Mouse (Mus musculus): ENCODE measurements at regions not wholly inside any gene's neighbourhood (a gene's known extent, or its start where the extent isn't known, plus 50 kb on each side); places are given as distances from the start of the nearest gene placed in this dataset.
A peak's percentile ranks its signal among the peaks of the same experiment; 100 is the strongest.

DNA sequence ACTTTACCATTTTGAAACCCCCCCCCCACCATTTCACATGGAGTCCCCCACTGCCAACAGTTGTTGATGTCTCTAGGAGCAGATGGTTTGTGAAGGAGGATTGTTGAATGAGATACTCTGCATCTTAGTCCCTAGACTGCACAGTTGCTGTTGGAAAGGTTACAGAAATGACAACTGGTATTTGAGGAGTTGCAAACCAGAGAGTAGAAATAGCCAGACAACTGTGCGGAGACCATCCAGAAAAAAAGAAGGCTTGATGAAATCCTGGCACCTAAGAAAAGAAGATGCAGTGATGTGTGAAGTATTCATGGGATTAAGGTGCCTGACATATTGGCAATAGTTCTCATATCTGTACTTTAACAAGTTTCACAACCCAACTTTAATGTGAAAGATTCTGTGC lies 1069.2 kb upstream of the Slc39a10 start:
- TF ChIP-seq NANOG (IDR thresholded peaks at IDR 0.05; ENCODE audit: borderline replicate concordance, low read length) (no peak), POU5F1 (IDR thresholded peaks at IDR 0.05; ENCODE audit: borderline replicate concordance, low read length) (no peak), CTCF (conservative IDR thresholded peaks at IDR 0.05; ENCODE audit: low read length) (no peak)
- H3K9me3 ChIP-seq (ENCODE audit: low read length) = peaks cover 39% of the 10 kb centered on the region
- H3K4me1 ChIP-seq (replicated peaks; ENCODE audit: low read depth, low read length) = no peaks in the 10 kb centered on the region
- no peaks in the 10 kb centered on the region for H3K27me3 ChIP-seq (ENCODE audit: insufficient read depth, low read length)
- no peak overlapping the region for H3K4me3 ChIP-seq (replicated peaks; ENCODE audit: low read length)
- H3K36me3 ChIP-seq (ENCODE audit: insufficient read depth, low read length) = no peaks in the 10 kb centered on the region

DNA sequence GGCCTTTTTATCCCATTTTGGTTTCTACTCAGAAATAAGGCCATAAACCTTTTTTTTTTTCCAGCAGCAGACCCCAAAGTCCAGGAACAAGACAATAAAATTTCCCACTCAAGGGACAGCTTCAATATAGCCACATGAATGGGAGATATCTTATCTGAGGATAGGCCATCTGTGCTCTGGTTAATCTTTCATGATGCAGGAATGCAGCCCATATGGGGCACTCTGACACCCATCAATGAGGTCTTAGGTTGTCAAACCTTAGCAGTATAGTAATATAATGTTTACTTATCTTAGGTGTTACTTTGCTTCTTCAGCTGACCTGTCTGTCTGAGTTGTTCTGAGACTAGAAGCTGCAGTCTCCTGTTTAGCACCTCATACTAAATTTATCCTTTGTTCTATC lies 1048.0 kb upstream of the Slc39a10 start:
- Histone ChIP-seq H3K4me3 (replicated peaks; ENCODE audit: low read length) (no peak overlapping the region), H3K4me1 (replicated peaks; ENCODE audit: low read depth, low read length) (no peaks in the 10 kb centered on the region), H3K9me3 (ENCODE audit: low read length) (no peaks in the 10 kb centered on the region), H3K27me3 (ENCODE audit: insufficient read depth, low read length) (no peaks in the 10 kb centered on the region), H3K36me3 (ENCODE audit: insufficient read depth, low read length) (no peaks in the 10 kb centered on the region)
- TF ChIP-seq NANOG (IDR thresholded peaks at IDR 0.05; ENCODE audit: borderline replicate concordance, low read length) = no peak
- no peak for TF ChIP-seq POU5F1 (IDR thresholded peaks at IDR 0.05; ENCODE audit: borderline replicate concordance, low read length)
- no peak for TF ChIP-seq CTCF (conservative IDR thresholded peaks at IDR 0.05; ENCODE audit: low read length)

DNA sequence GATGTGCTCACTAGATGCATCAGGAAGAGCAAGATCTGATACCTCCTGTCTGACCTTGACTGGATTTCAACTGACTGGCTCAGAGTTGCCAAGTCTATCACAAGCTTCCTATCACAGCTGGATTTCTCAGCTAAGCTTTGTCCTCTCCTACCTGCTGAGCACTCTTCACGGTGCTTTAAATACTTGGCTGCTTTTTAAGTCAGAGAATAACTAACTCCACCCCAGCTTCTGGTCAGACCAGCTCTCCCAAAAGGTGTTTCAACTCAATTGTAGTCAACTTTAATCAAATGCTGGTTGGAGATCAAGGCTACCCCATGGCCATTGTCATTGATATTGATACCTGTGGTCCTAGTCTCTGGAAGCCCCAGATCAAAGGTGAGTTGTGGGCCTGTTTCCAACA lies 1021.5 kb upstream of the Slc39a10 start:
- Histone ChIP-seq H3K4me1 (replicated peaks; ENCODE audit: low read depth, low read length) (peaks cover 10% of the 10 kb centered on the region), H3K27me3 (ENCODE audit: insufficient read depth, low read length) (no peaks in the 10 kb centered on the region), H3K4me3 (replicated peaks; ENCODE audit: low read length) (no peak overlapping the region), H3K36me3 (ENCODE audit: insufficient read depth, low read length) (no peaks in the 10 kb centered on the region), H3K9me3 (ENCODE audit: low read length) (peaks cover 3% of the 10 kb centered on the region; the same call in 1 of the 2 replicates)
- no peak for TF ChIP-seq POU5F1 (IDR thresholded peaks at IDR 0.05; ENCODE audit: borderline replicate concordance, low read length)
- TF ChIP-seq NANOG (IDR thresholded peaks at IDR 0.05; ENCODE audit: borderline replicate concordance, low read length) = peak; percentile 71; the same call in 1 of the 2 replicates

All from E14TG2a.4 (cell line).